Comparison of ENCODE assay signal across 16 mouse cellular contexts in genomic region chr5:9114162-9114561, GRCm38 (mm10). TPM values are rescaled to one million over a fixed set of nuclear protein-coding genes. Genes with fewer than 3 reads are reported as not detected.
DNase-seq lines count a peak whose midpoint lies in the region; ATAC-seq and TF ChIP-seq lines count a peak whose summit lies in the region.
"Had no signal": no experiment of that assay in that cellular context is flagged by ENCODE, and none has a peak within 500 bp of the region (broad histone marks: within the 10 kb centered on the region; RNA-seq: fewer than 3 reads in every experiment).

No protein-coding gene starts in this region.

- TF ChIP-seq CTCF in lung, postnatal 0 days (IDR thresholded peaks at IDR 0.05): no peak
- TF ChIP-seq CTCF in small intestine, adult 2 months (IDR thresholded peaks at IDR 0.05; ENCODE audit: extremely low read depth, insufficient read length, insufficient replicate concordance, low read depth, low read length): no peak

- DNase-seq in embryo, embryonic 10 days (ENCODE audit: low spot score): peak; percentile 7
- no peak for DNase-seq in embryo, embryonic 10.5 days (ENCODE audit: low spot score)
- DNase-seq in lung, postnatal 0 days (ENCODE audit: low spot score): no peak
- no peak for DNase-seq in lung, postnatal 25 days (ENCODE audit: low spot score)
- no peak for DNase-seq in spleen, postnatal 36 days (ENCODE audit: low spot score in 2 of 2)
- DNase-seq in thymus, postnatal 25 days: no peak
- DNase-seq: adrenal gland, postnatal 36 days; heart, adult 18-20 months; kidney, postnatal 10 days; liver, postnatal 0 days; right cerebral cortex, adult 18-20 months had no signal

- H3K27ac ChIP-seq in lung, postnatal 0 days (ENCODE audit: low read length): peak overlapping the region; percentile 4; the same call in 1 of the 2 replicates
- 0 out of 2 replicates have a peak overlapping the region, but pooled peaks have one; percentile 4 for H3K27ac ChIP-seq in midbrain, embryonic 12.5 days (replicated peaks)
- H3K27ac ChIP-seq in small intestine, adult 2 months (ENCODE audit: insufficient read depth, low read depth, low read length): 0 out of 2 replicates have a peak overlapping the region, but pooled peaks have one; percentile 12
- H3K27ac ChIP-seq: limb, embryonic 12.5 days had no signal

- 0 out of 2 replicates have a peak, but pooled peaks cover 8% of the 10 kb centered on the region for H3K36me3 ChIP-seq in lung, postnatal 0 days (ENCODE audit: insufficient read depth, low read length)
- H3K36me3 ChIP-seq in midbrain, embryonic 12.5 days: peaks cover 24% of the 10 kb centered on the region
- H3K36me3 ChIP-seq in small intestine, adult 2 months (ENCODE audit: control insufficient read depth, insufficient read depth, low read length): peaks cover 15% of the 10 kb centered on the region

- WGBS in lung, postnatal 0 days: 25% methylated on average over 6 of the region's 6 CpGs
- 59% methylated on average over 6 of the region's 6 CpGs for whole genome bisulfite sequencing in midbrain, embryonic 12.5 days
- WGBS in small intestine, adult 2 months: 70% methylated on average over 6 of the region's 6 CpGs

- H3K9ac ChIP-seq in lung, postnatal 0 days (replicated peaks; ENCODE audit: low read depth): no peak overlapping the region
- no peak overlapping the region for H3K9ac ChIP-seq in midbrain, embryonic 12.5 days (replicated peaks)
- H3K9ac ChIP-seq: limb, embryonic 12.5 days; liver, postnatal 0 days had no signal

- TF ChIP-seq POLR2A in small intestine, adult 2 months (IDR thresholded peaks at IDR 0.05; ENCODE audit: low read depth, low read length): no peak

- no peak overlapping the region for H3K4me2 ChIP-seq in lung, postnatal 0 days (replicated peaks; ENCODE audit: low read depth, low read length)
- no peak overlapping the region for H3K4me2 ChIP-seq in midbrain, embryonic 12.5 days (replicated peaks)
- H3K4me2 ChIP-seq: limb, embryonic 12.5 days had no signal

- no peaks in the 10 kb centered on the region for H3K27me3 ChIP-seq in lung, postnatal 0 days (replicated peaks; ENCODE audit: insufficient read depth, low read length)
- H3K27me3 ChIP-seq in midbrain, embryonic 12.5 days: no peaks in the 10 kb centered on the region
- no peaks in the 10 kb centered on the region for H3K27me3 ChIP-seq in small intestine, adult 2 months (ENCODE audit: control insufficient read depth, insufficient read depth, low read length)
- H3K27me3 ChIP-seq: limb, embryonic 12.5 days had no signal

- H3K9me3 ChIP-seq in lung, postnatal 0 days (ENCODE audit: low read length): no peaks in the 10 kb centered on the region
- no peaks in the 10 kb centered on the region for H3K9me3 ChIP-seq in midbrain, embryonic 12.5 days
- H3K9me3 ChIP-seq: G1E; limb, embryonic 12.5 days had no signal

- no peak for ATAC-seq in lung, postnatal 0 days
- no peak for ATAC-seq in midbrain, embryonic 12.5 days (ENCODE audit: low FRiP score, low read depth)
- ATAC-seq: inflammation-experienced regulatory T-cells, adult 6 months; liver, postnatal 0 days had no signal

- H3K4me3 ChIP-seq in lung, postnatal 0 days (ENCODE audit: low read depth, low read length): no peak overlapping the region
- H3K4me3 ChIP-seq in midbrain, embryonic 12.5 days: no peak overlapping the region
- H3K4me3 ChIP-seq in small intestine, adult 2 months (ENCODE audit: low read depth, low read length): no peak overlapping the region
- H3K4me3 ChIP-seq: limb, embryonic 12.5 days had no signal

- TF ChIP-seq EP300 in lung, postnatal 0 days (IDR thresholded peaks at IDR 0.05): no peak

- no peaks in the 10 kb centered on the region for H3K4me1 ChIP-seq in lung, postnatal 0 days (ENCODE audit: insufficient read depth, low read depth, low read length)
- H3K4me1 ChIP-seq in midbrain, embryonic 12.5 days: no peaks in the 10 kb centered on the region
- H3K4me1 ChIP-seq in small intestine, adult 2 months (ENCODE audit: control insufficient read depth, insufficient read depth, insufficient read length, low read length): peaks cover 6% of the 10 kb centered on the region; the same call in 1 of the 2 replicates
- H3K4me1 ChIP-seq: limb, embryonic 12.5 days had no signal

RNA-seq across cellular contexts. Expression of gene Tmem243, which starts 13.7 kb away (rescaled TPM):
- polyA plus RNA-seq in lung, postnatal 0 days (2015; fragmentation: Nextera tagmentation; extraction: Ambion mirVana): 407 and 422 TPM in 2 replicates
- 24.5 and 26.3 TPM in 2 replicates for polyA plus RNA-seq in midbrain, embryonic 12.5 days (2016; fragmentation: Nextera tagmentation; extraction: Ambion mirVana)
- polyA plus RNA-seq in small intestine, adult 2 months (2012; rRNA removed): 29.4 and 80.0 TPM in 2 replicates

RNA-seq across cellular contexts. Expression of gene Dmtf1, which starts 47.4 kb away (rescaled TPM):
- polyA plus RNA-seq in lung, postnatal 0 days (2015; fragmentation: Nextera tagmentation; extraction: Ambion mirVana): 33.3 and 37.7 TPM in 2 replicates
- 74.2 and 75.9 TPM in 2 replicates for polyA plus RNA-seq in midbrain, embryonic 12.5 days (2016; fragmentation: Nextera tagmentation; extraction: Ambion mirVana)
- polyA plus RNA-seq in small intestine, adult 2 months (2012; rRNA removed): 1.5 and 3.2 TPM in 2 replicates
